Mouse (Mus musculus) ES-E14 (cell line): ENCODE measurements around the gene Paqr8. TPM values are rescaled to one million over a fixed set of nuclear protein-coding genes. Genes with fewer than 3 reads are reported as not detected.

ENCODE experiments used
- DNase-seq: peaks from one replicate; pipeline ENCODE4 v3.0.0-alpha.2; 2013; ENCODE audit warnings: low read depth, low spot score
- H3K27ac ChIP-seq: 2 replicates; pipeline ENCODE4 v1.5.1; 2012; ENCODE audit warnings: low read depth, mild to moderate bottlenecking, low read length, moderate library complexity, mixed read lengths; ENCODE audit not compliant: poor library complexity, insufficient read depth, severe bottlenecking
- H3K36me3 ChIP-seq: 2 replicates; pipeline ENCODE4 v1.6.1; 2012; ENCODE audit warnings: mild to moderate bottlenecking, low read length, moderate library complexity, mixed read lengths; ENCODE audit not compliant: control insufficient read depth, poor library complexity, insufficient read depth, severe bottlenecking
- H3K4me1 ChIP-seq, 2 experiments: fragments of 150-350 bp in 1 of 2; sonication (generic) in 1 of 2; 2 replicates each; pipeline ENCODE4 v1.6.1; 2012; ENCODE audit warnings: low read length in 2 of 2, mild to moderate bottlenecking in 1 of 2, mixed read lengths in 1 of 2; ENCODE audit not compliant: control insufficient read depth in 2 of 2, insufficient read depth in 2 of 2, poor library complexity in 1 of 2
- H3K4me3 ChIP-seq, 2 experiments: fragments of 150-350 bp in 1 of 2; sonication (generic) in 1 of 2; 2 replicates each; pipeline ENCODE4 v1.5.1; 2012; ENCODE audit warnings: low read length in 2 of 2, low read depth in 1 of 2, mild to moderate bottlenecking in 1 of 2, mixed read lengths in 1 of 2; ENCODE audit not compliant: insufficient read depth in 1 of 2, poor library complexity in 1 of 2, severe bottlenecking in 1 of 2
- H3K9ac ChIP-seq: 2 replicates; pipeline ENCODE4 v1.6.1; 2012; ENCODE audit warnings: low read depth, mild to moderate bottlenecking, low read length, mixed read lengths; ENCODE audit not compliant: poor library complexity, insufficient read depth, severe bottlenecking
- H3K9me3 ChIP-seq: fragments of 150-350 bp; sonication (generic); 2 replicates; pipeline ENCODE4 v1.6.1; 2012; ENCODE audit warnings: low read depth, mild to moderate bottlenecking, low read length; ENCODE audit not compliant: control insufficient read depth, insufficient read depth
- CHD2 ChIP-seq: IDR thresholded peaks from 2 replicates; pipeline ENCODE4 v1.6.1; 2014; ENCODE audit warnings: mild to moderate bottlenecking, low read depth, low read length, inconsistent platforms
- HCFC1 ChIP-seq: IDR thresholded peaks from 2 replicates; pipeline ENCODE4 v1.6.1; 2012; ENCODE audit warnings: low read length, inconsistent platforms, borderline replicate concordance; ENCODE audit not compliant: insufficient read depth
- MAFK ChIP-seq: IDR thresholded peaks from 2 replicates; pipeline ENCODE4 v1.6.1; 2014; ENCODE audit warnings: mild to moderate bottlenecking, low read depth, low read length, inconsistent platforms; ENCODE audit not compliant: insufficient read depth
- ZC3H11A ChIP-seq: IDR thresholded peaks from 2 replicates; pipeline ENCODE4 v1.6.1; 2012; ENCODE audit warnings: low read depth, mild to moderate bottlenecking, inconsistent platforms, low read length, borderline replicate concordance
- ZNF384 ChIP-seq: IDR thresholded peaks from 2 replicates; pipeline ENCODE4 v1.6.1; 2012; ENCODE audit warnings: low read depth, low read length, inconsistent platforms
- in situ Hi-C, 2 experiments: fragments of 600-800 bp; cut with MboI; formaldehyde crosslinking; loops; one replicate each; pipeline ENCODE4 v1.15.1; 2025; ENCODE audit warnings: low sequenced_read_pairs in 2 of 2, inconsistent platforms in 1 of 2; ENCODE audit not compliant: unreplicated experiment in 2 of 2
- total RNA-seq: library from RNA; depleted of rRNA; stranded (reverse); fragments of 300-350 nt; gene quantifications from 2 replicates; pipeline ENCODE4 v1.2.3, GENCODE M21; 2012

Gene Paqr8
- total RNA-seq, 1 experiment: 1.7 TPM

DNA sequence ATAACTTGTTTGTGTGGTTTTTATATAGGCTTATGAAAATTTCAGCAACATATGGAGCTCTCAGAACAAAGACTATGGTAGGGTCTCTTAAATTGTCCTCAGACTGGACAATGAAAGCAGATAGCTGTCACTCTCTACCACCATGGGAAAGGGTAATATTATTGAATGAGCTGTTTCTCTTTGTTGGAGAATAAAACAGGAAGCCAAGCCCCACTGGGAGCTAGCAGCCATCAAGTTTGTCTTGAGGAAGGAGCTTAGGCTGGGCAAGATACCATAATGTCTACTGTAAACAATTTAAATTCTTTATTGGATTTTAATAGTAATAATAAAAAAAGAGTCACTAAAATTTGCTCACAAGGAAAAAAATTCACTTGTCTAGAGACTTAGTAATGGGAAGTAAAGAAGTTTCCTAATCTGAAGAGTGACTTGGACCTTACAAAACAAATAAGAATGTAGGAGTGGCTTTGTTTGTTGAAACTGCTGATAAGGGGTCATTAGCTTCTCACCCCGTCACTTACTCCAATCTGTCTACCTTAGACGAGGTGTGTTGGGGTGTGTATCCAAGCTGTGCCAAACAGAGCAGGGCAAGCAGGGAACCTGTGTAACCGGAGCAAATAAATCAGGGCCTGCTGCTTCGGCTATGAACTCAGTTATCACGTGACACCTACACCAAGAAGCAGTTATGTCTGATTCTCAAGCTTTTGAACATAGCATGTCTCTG is 26.8 kb upstream of the Paqr8 start:
- Histone ChIP-seq H3K4me1 (peaks cover 0 to 7% of the 10 kb centered on the region in 2 experiments; a peak in 2 of 4 replicates), H3K9ac (no peak overlapping the region), H3K4me3 (no peak overlapping the region), H3K36me3 (no peaks in the 10 kb centered on the region), H3K27ac (no peak overlapping the region), H3K9me3 (no peaks in the 10 kb centered on the region)
- no peak for DNase-seq
- in situ Hi-C loops: no loop called here
- no peak for TF ChIP-seq MAFK
- TF ChIP-seq HCFC1: no peak

DNA sequence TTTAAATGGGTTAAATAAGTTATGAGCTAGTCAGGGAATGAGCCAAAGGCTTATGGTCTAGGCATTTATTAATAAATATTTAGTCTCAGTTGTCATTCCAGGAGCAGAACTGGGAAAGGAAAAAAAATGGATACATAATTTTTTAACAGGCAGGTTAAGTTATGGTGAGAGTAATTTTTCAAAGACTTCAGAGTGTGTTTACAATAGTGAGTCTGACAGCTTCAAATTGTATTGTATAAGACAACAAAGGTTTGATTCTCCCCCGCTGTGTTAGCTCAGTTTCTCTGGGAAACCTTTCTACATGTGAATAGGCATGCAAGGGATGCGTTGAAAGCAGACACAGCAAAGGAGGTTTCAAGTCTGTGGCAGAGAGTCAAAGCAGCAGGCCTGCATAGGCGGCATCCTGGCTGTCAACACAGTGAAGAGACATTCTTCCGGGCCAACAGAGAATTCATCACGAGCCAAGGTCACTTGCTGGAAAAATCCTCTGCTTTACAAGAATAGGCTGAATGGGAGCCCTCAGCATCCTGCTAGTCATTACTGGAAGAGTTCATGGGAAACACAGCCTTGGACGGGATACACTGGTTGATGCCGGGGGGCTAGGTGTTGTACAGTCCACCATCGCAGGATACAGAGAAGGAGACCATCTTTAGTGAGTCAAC is 23.0 kb upstream of the Paqr8 start:
- Histone ChIP-seq H3K4me1 (peaks cover 0 to 7% of the 10 kb centered on the region in 2 experiments; a peak in 2 of 4 replicates), H3K27ac (peak overlapping the region; percentile 77), H3K4me3 (no peak overlapping the region), H3K9ac (peak overlapping the region; percentile 21; the same call in 1 of the 2 replicates), H3K9me3 (no peaks in the 10 kb centered on the region), H3K36me3 (no peaks in the 10 kb centered on the region)
- DNase-seq: peak; percentile 78
- in situ Hi-C loops: no loop called here
- TF ChIP-seq CHD2 (no peak), MAFK (no peak), ZC3H11A (no peak), ZNF384 (no peak), HCFC1 (no peak)

DNA sequence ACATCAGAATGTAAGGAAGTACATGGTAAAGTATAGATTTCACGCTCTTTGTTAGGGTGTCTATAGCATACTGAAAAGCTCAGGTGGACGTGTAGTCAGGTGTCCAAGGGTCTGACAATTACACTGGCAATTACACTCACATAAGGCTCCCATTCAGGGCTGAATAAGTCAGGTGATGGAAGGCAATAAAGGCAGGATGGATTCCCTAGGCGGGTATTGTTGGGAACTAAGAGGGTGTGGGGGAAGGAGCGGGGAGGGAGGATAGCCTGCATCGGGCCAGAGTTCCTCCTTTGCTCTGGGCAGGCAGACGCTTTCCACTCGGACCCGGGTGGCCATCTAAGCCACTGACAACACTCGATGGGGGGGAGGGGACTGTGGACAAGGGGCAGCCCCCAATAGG is 22.4 kb upstream of the Paqr8 start:
- Histone ChIP-seq H3K27ac (peak overlapping the region; percentile 77; the same call in 1 of the 2 replicates), H3K36me3 (no peaks in the 10 kb centered on the region)

DNA sequence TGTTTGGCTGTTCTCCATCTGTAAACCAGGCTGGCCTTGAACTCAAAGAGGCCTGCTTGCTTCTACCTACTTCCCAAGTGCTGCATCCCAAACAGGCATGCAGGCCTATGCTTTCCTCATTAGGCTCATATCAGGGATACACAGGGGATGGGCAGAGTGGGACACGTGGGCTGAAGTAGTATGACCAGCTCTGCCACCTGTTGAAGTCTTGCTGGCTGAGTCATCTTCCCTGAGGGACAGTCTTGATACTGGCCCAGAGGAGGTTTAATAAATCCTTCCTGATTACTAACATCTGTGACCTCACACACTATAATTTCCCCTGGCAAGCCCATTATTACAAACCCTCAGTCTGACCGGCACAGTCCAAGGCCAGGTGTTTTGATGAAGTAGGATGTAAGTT is 19.5 kb upstream of the Paqr8 start:
- H3K27ac ChIP-seq: no peak overlapping the region
- H3K36me3 ChIP-seq: no peaks in the 10 kb centered on the region
- peaks cover 0 to 7% of the 10 kb centered on the region in 2 experiments; a peak in 2 of 4 replicates for H3K4me1 ChIP-seq
- H3K9me3 ChIP-seq: no peaks in the 10 kb centered on the region
- TF ChIP-seq CHD2 (no peak), MAFK (no peak), ZC3H11A (no peak), ZNF384 (no peak), HCFC1 (no peak)
- H3K9ac ChIP-seq: no peak overlapping the region
- no peak for DNase-seq
- in situ Hi-C loops: no loop called here
- no peak overlapping the region for H3K4me3 ChIP-seq

More for the DNA sequence above, 22.4 kb upstream of the Paqr8 start:
- DNase-seq: peak; percentile 46
- peaks cover 0 to 7% of the 10 kb centered on the region in 2 experiments; a peak in 2 of 4 replicates for H3K4me1 ChIP-seq
- H3K9ac ChIP-seq: peak overlapping the region; percentile 20; the same call in 1 of the 2 replicates
- TF ChIP-seq CHD2 (no peak), ZNF384 (no peak), MAFK (no peak), ZC3H11A (no peak), HCFC1 (no peak)
- H3K4me3 ChIP-seq: no peak overlapping the region
- no peaks in the 10 kb centered on the region for H3K9me3 ChIP-seq
- in situ Hi-C loops: no loop called here

DNA sequence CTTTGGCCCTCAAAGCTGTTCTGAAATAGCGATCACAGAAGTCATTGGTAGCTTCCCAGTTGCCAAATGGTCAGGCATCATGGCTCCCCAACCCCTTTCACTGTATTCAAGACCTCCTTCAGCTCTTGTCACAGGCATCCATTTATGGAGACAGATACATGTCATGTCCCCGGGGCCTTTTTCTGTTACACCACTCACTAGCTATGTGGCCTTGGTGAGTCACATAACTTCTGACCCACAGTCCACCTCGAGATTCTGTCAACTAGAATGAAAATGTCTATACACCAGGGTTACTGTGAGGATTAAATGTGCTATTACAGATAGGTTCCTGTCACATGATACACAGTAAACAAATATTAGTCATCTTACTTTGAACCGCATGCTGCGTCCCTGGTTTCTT is 17.9 kb upstream of the Paqr8 start:
- Histone ChIP-seq H3K4me3 (no peak overlapping the region), H3K4me1 (peaks cover 0 to 7% of the 10 kb centered on the region in 2 experiments; a peak in 2 of 4 replicates), H3K9ac (no peak overlapping the region), H3K36me3 (no peaks in the 10 kb centered on the region), H3K9me3 (no peaks in the 10 kb centered on the region), H3K27ac (no peak overlapping the region)
- in situ Hi-C loops: no loop called here
- TF ChIP-seq CHD2 (no peak), MAFK (no peak), ZNF384 (no peak), HCFC1 (no peak), ZC3H11A (no peak)
- DNase-seq: no peak
